Mouse (Mus musculus) bone marrow macrophage, adult 2 months (primary cell): Measurements from ENCODE around the gene Tmem121.

Experiments used
- CTCF ChIP-seq: IDR thresholded peaks from 2 replicates; pipeline ENCODE4 v1.5.1; 2012; ENCODE audit warnings: low read depth, mild to moderate bottlenecking, low read length, moderate library complexity
- POLR2A ChIP-seq: IDR thresholded peaks from 2 replicates; pipeline ENCODE4 v1.6.1; 2012; ENCODE audit warnings: mild to moderate bottlenecking, low read depth, low read length, borderline replicate concordance

GRCm38 (mm10) chr12:113193423-113193822 is 7.7 kb downstream of the Tmem121 start:
- TF ChIP-seq CTCF = no peak
- no peak for TF ChIP-seq POLR2A
